Mouse (Mus musculus): ENCODE data around the gene Mettl22. TPM values are rescaled to one million over a fixed set of nuclear protein-coding genes. Genes with fewer than 3 reads are reported as not detected.

Mettl22 gene
- polyA plus RNA-seq, 1 experiment = 24.2 TPM

DNA sequence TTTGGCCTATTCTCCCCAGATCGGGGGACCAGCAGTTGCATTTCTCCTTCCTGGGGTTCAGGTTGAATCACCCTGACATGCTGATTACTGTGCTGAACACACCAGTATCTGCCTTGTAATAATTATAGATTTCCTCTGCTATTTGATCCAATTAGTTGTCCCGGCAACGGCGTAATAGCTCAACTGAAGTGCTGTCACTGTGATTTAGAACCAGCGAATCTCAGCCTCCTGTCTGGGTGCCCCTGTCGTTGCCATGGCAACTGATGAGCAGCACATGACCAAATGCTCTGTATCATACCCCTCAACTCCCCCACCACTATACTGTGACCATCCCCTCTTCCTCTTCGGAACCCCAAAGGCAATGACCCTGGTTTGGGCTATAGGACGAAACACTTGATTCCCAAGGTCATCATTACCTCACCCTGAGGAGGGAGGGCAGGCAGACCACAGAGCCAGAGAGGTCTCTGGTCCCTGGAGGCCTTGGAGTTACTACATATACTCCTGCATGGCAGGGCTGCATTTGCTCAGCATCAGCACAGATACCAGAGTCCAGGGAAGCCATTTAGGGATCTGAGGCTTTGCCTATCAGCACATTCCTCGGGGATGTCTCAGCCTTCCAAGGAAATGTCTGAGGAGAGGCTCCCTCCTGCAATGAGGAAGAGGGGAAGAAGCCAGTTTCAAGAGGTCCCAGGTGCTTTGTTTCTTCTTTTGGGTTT, 68.7 kb downstream of the Mettl22 start:
- WGBS = 64% methylated on average over 9 of the region's 9 CpGs
- no peaks in the 10 kb centered on the region; the same call in 1 of the 2 replicates for H3K4me1 ChIP-seq (ENCODE audit: control insufficient read depth, insufficient read depth, low read length)
- no peak for DNase-seq
- TF ChIP-seq POLR2A (IDR thresholded peaks at IDR 0.05; ENCODE audit: borderline replicate concordance, extremely low read depth, low read depth, low read length) (no peak), CTCF (IDR thresholded peaks at IDR 0.05; ENCODE audit: insufficient read depth, low read length) (no peak)
- no peak overlapping the region for H3K4me3 ChIP-seq (replicated peaks; ENCODE audit: extremely low read depth, low read depth, low read length)

Other genes with a start within 250 kb of the Mettl22 start
- gene Tmem114, start 45.7 kb upstream of the Mettl22 start, polyA plus RNA-seq (2012; rRNA removed) = not detected in 2 replicates
- gene Abat, start 42.6 kb downstream of the Mettl22 start, polyA plus RNA-seq (2012; rRNA removed) = 3.2 and 4.2 TPM in 2 replicates
- gene Pmm2, start 166.9 kb downstream of the Mettl22 start, polyA plus RNA-seq (2012; rRNA removed) = 47.8 and 55.4 TPM in 2 replicates
- gene Tmem186, start 166.9 kb downstream of the Mettl22 start, polyA plus RNA-seq (2012; rRNA removed) = 7.7 and 8.2 TPM in 2 replicates
- gene Carhsp1, start 201.4 kb downstream of the Mettl22 start, polyA plus RNA-seq (2012; rRNA removed) = 89.5 and 94.0 TPM in 2 replicates
- 0.23 TPM in 1 of 2 replicates, not detected in the other for gene Gm5767, start 210.0 kb downstream of the Mettl22 start, polyA plus RNA-seq (2012; rRNA removed)

All from lung, adult 2 months (tissue).